Mouse (Mus musculus): ENCODE results near the gene Prmt1. TPM values are rescaled to one million over a fixed set of nuclear protein-coding genes. Genes with fewer than 3 reads are reported as not detected.
A peak's percentile ranks its signal among the peaks of the same experiment; 100 is the strongest.

Prmt1 gene
- polyA plus RNA-seq, 2 experiments = 166 to 607 TPM

GRCm38 (mm10) chr7:45004546-45004945 is 18.2 kb upstream of the Prmt1 start:
- WGBS = 47% methylated on average over 3 of the region's 3 CpGs
- TF ChIP-seq POLR2A (IDR thresholded peaks at IDR 0.05; ENCODE audit: borderline replicate concordance, extremely low read depth, insufficient read depth, insufficient read length) = no peak
- H3K4me2 ChIP-seq (replicated peaks; ENCODE audit: low read depth, low read length, severe bottlenecking) = no peak overlapping the region
- no peak overlapping the region for H3K27ac ChIP-seq (replicated peaks; ENCODE audit: low read depth, low read length)
- no peak overlapping the region for H3K4me3 ChIP-seq (replicated peaks; ENCODE audit: low read length)
- H3K27me3 ChIP-seq (ENCODE audit: control insufficient read depth, insufficient read depth, low read length) = no peaks in the 10 kb centered on the region
- H3K9me3 ChIP-seq (ENCODE audit: control insufficient read depth, low read length) = no peaks in the 10 kb centered on the region
- peaks cover 99% of the 10 kb centered on the region for H3K36me3 ChIP-seq (ENCODE audit: control insufficient read depth, insufficient read depth, low read length)
- no peak for ATAC-seq (ENCODE audit: low FRiP score, low read depth)
- no peak for DNase-seq (ENCODE audit: low spot score)
- 0 out of 2 replicates have a peak overlapping the region, but pooled peaks have one; percentile 1 for H3K9ac ChIP-seq (ENCODE audit: low read depth, low read length, severe bottlenecking)
- H3K4me1 ChIP-seq (ENCODE audit: control insufficient read depth, insufficient read depth, low read length) = no peaks in the 10 kb centered on the region

- no peaks in the 10 kb centered on the region for H3K27me3 ChIP-seq (ENCODE audit: control insufficient read depth, insufficient read depth, low read length)
- no peak overlapping the region for H3K4me3 ChIP-seq (replicated peaks; ENCODE audit: low read length)
- no peak overlapping the region for H3K9ac ChIP-seq (ENCODE audit: low read depth, low read length, severe bottlenecking)
- peaks cover 80% of the 10 kb centered on the region for H3K36me3 ChIP-seq (ENCODE audit: control insufficient read depth, insufficient read depth, low read length)
- 90% methylated on average over 7 of the region's 7 CpGs for WGBS
- DNase-seq (ENCODE audit: low spot score) = no peak
- H3K4me1 ChIP-seq (ENCODE audit: control insufficient read depth, insufficient read depth, low read length) = peaks cover 8% of the 10 kb centered on the region; the same call in 1 of the 2 replicates
- no peaks in the 10 kb centered on the region for H3K9me3 ChIP-seq (ENCODE audit: control insufficient read depth, low read length)
- no peak for ATAC-seq (ENCODE audit: low FRiP score, low read depth)
- H3K27ac ChIP-seq (replicated peaks; ENCODE audit: low read depth, low read length) = no peak overlapping the region
- H3K4me2 ChIP-seq (replicated peaks; ENCODE audit: low read depth, low read length, severe bottlenecking) = no peak overlapping the region
- no peak for TF ChIP-seq POLR2A (IDR thresholded peaks at IDR 0.05; ENCODE audit: borderline replicate concordance, extremely low read depth, insufficient read depth, insufficient read length)
Observed at GRCm38 (mm10) chr7:45002440-45002839, 16.1 kb upstream of the Prmt1 start.

GRCm38 (mm10) chr7:45000539-45001114 is 14.3 kb upstream of the Prmt1 start:
- TF ChIP-seq POLR2A (IDR thresholded peaks at IDR 0.05; ENCODE audit: borderline replicate concordance, extremely low read depth, insufficient read depth, insufficient read length) = no peak
- Histone ChIP-seq H3K27ac (replicated peaks; ENCODE audit: low read depth, low read length) (no peak overlapping the region), H3K27me3 (ENCODE audit: control insufficient read depth, insufficient read depth, low read length) (no peaks in the 10 kb centered on the region), H3K4me1 (ENCODE audit: control insufficient read depth, insufficient read depth, low read length) (peaks cover 15% of the 10 kb centered on the region), H3K36me3 (ENCODE audit: control insufficient read depth, insufficient read depth, low read length) (peaks cover 65% of the 10 kb centered on the region), H3K4me3 (replicated peaks; ENCODE audit: low read length) (no peak overlapping the region), H3K4me2 (replicated peaks; ENCODE audit: low read depth, low read length, severe bottlenecking) (no peak overlapping the region), H3K9me3 (ENCODE audit: control insufficient read depth, low read length) (no peaks in the 10 kb centered on the region), H3K9ac (ENCODE audit: low read depth, low read length, severe bottlenecking) (no peak overlapping the region)
- WGBS = 84% methylated on average over 21 of the region's 21 CpGs
- ATAC-seq (ENCODE audit: low FRiP score, low read depth) = no peak
- no peak for DNase-seq (ENCODE audit: low spot score)

- Histone ChIP-seq H3K27me3 (ENCODE audit: control insufficient read depth, insufficient read depth, low read length) (no peaks in the 10 kb centered on the region), H3K4me1 (ENCODE audit: control insufficient read depth, insufficient read depth, low read length) (peaks cover 15% of the 10 kb centered on the region), H3K36me3 (ENCODE audit: control insufficient read depth, insufficient read depth, low read length) (peaks cover 65% of the 10 kb centered on the region), H3K9me3 (ENCODE audit: control insufficient read depth, low read length) (no peaks in the 10 kb centered on the region), H3K27ac (replicated peaks; ENCODE audit: low read depth, low read length) (no peak overlapping the region), H3K4me2 (replicated peaks; ENCODE audit: low read depth, low read length, severe bottlenecking) (no peak overlapping the region), H3K9ac (ENCODE audit: low read depth, low read length, severe bottlenecking) (no peak overlapping the region), H3K4me3 (replicated peaks; ENCODE audit: low read length) (no peak overlapping the region)
- TF ChIP-seq POLR2A (IDR thresholded peaks at IDR 0.05; ENCODE audit: borderline replicate concordance, extremely low read depth, insufficient read depth, insufficient read length) = no peak
- DNase-seq (ENCODE audit: low spot score) (no peak), ATAC-seq (ENCODE audit: low FRiP score, low read depth) (no peak)
- 78% methylated on average over 11 of the region's 11 CpGs for WGBS
Observed at GRCm38 (mm10) chr7:44999753-45000152, 13.4 kb upstream of the Prmt1 start.

GRCm38 (mm10) chr7:44998501-44998955 is 12.2 kb upstream of the Prmt1 start, which contains the start of gene Bcl2l12:
Bcl2l12 (minus strand) TSS chr7:44998712.
- 1% methylated on average over 18 of the region's 18 CpGs for WGBS
- H3K27ac ChIP-seq (replicated peaks; ENCODE audit: low read depth, low read length) = peak within 1 kb of the TSS; percentile 81
- H3K9ac ChIP-seq (ENCODE audit: low read depth, low read length, severe bottlenecking) = peak within 1 kb of the TSS; percentile 70
- peak within 1 kb of the TSS; percentile 60 for H3K4me2 ChIP-seq (replicated peaks; ENCODE audit: low read depth, low read length, severe bottlenecking)
- DNase-seq (ENCODE audit: low spot score) (peak; percentile 44), ATAC-seq (ENCODE audit: low FRiP score, low read depth) (no peak)
- no peaks in the 10 kb centered on the region for H3K27me3 ChIP-seq (ENCODE audit: control insufficient read depth, insufficient read depth, low read length)
- no peaks in the 10 kb centered on the region for H3K9me3 ChIP-seq (ENCODE audit: control insufficient read depth, low read length)
- no peak for TF ChIP-seq POLR2A (IDR thresholded peaks at IDR 0.05; ENCODE audit: borderline replicate concordance, extremely low read depth, insufficient read depth, insufficient read length)
- H3K4me3 ChIP-seq (replicated peaks; ENCODE audit: low read length) = peak within 1 kb of the TSS; percentile 68
- H3K36me3 ChIP-seq (ENCODE audit: control insufficient read depth, insufficient read depth, low read length) = peaks cover 65% of the 10 kb centered on the region
- H3K4me1 ChIP-seq (ENCODE audit: control insufficient read depth, insufficient read depth, low read length) = peaks cover 15% of the 10 kb centered on the region
